ENCODE assay signal across 7 mouse cellular contexts in genomic region chr19:46044271-46044992, GRCm38 (mm10). TPM values are rescaled to one million over a fixed set of nuclear protein-coding genes. Genes with fewer than 3 reads are reported as not detected.
DNase-seq lines count a peak whose midpoint lies in the region; ATAC-seq and TF ChIP-seq lines count a peak whose summit lies in the region.

Gene Pprc1 (plus strand): TSS chr19:46044886.

- peak within 1 kb of the TSS; percentile 84 for H3K27ac ChIP-seq in ES-Bruce4 (ENCODE audit: insufficient read depth, low read length)
- H3K27ac ChIP-seq in embryonic facial prominence, embryonic 15.5 days (replicated peaks): peak within 1 kb of the TSS; percentile 100
- H3K27ac ChIP-seq in heart, embryonic 12.5 days (ENCODE audit: poor library complexity, severe bottlenecking): peak within 1 kb of the TSS; percentile 98
- H3K27ac ChIP-seq in kidney, embryonic 16.5 days (ENCODE audit: low read length): peak within 1 kb of the TSS; percentile 98

- ATAC-seq in embryonic facial prominence, embryonic 15.5 days (ENCODE audit: insufficient number of reproducible peaks, low FRiP score, low TSS enrichment, low read depth): 0 out of 2 replicates have a peak, but pooled peaks have one; percentile 0
- no peak for ATAC-seq in heart, embryonic 12.5 days (ENCODE audit: insufficient number of reproducible peaks, low FRiP score)
- ATAC-seq in kidney, embryonic 16.5 days (ENCODE audit: low FRiP score, low TSS enrichment): 0 out of 2 replicates have a peak, but pooled peaks have one; percentile 0

- no peaks in the 10 kb centered on the region for H3K9me3 ChIP-seq in ES-Bruce4 (replicated peaks; ENCODE audit: control insufficient read depth, insufficient read depth, low read length, poor library complexity, severe bottlenecking)
- no peaks in the 10 kb centered on the region for H3K9me3 ChIP-seq in embryonic facial prominence, embryonic 15.5 days (replicated peaks)
- H3K9me3 ChIP-seq in heart, embryonic 12.5 days (replicated peaks): no peaks in the 10 kb centered on the region
- H3K9me3 ChIP-seq in kidney, embryonic 16.5 days (ENCODE audit: low read length): no peaks in the 10 kb centered on the region

- DNase-seq in adrenal gland, adult (ENCODE audit: inconsistent age in 2 of 2, low spot score in 1 of 2): peak; percentile 62 to 86
- DNase-seq in lung, adult 2 months: peak; percentile 35
- DNase-seq in splenic B cell, adult 2 months (ENCODE audit: low read depth, low spot score): peak; percentile 39

- no peak for TF ChIP-seq EP300 in ES-Bruce4 (IDR thresholded peaks at IDR 0.05; ENCODE audit: insufficient read depth, low read depth, low read length)

- H3K4me2 ChIP-seq in embryonic facial prominence, embryonic 15.5 days (replicated peaks): peak within 1 kb of the TSS; percentile 84
- peak within 1 kb of the TSS; percentile 75 for H3K4me2 ChIP-seq in heart, embryonic 12.5 days
- peak within 1 kb of the TSS; percentile 93 for H3K4me2 ChIP-seq in kidney, embryonic 16.5 days (replicated peaks; ENCODE audit: low read depth, low read length)

- H3K36me3 ChIP-seq in ES-Bruce4 (ENCODE audit: control insufficient read depth, insufficient read depth, low read length, poor library complexity, severe bottlenecking): no peaks in the 10 kb centered on the region
- H3K36me3 ChIP-seq in embryonic facial prominence, embryonic 15.5 days: no peaks in the 10 kb centered on the region
- 0 out of 2 replicates have a peak, but pooled peaks cover 3% of the 10 kb centered on the region for H3K36me3 ChIP-seq in heart, embryonic 12.5 days
- no peaks in the 10 kb centered on the region for H3K36me3 ChIP-seq in kidney, embryonic 16.5 days (ENCODE audit: insufficient read depth, low read length)
- no peaks in the 10 kb centered on the region for H3K36me3 ChIP-seq in splenic B cell, adult 2 months (ENCODE audit: control insufficient read depth, insufficient read depth, low read length, poor library complexity, severe bottlenecking)

- peak within 1 kb of the TSS; percentile 95 for H3K4me3 ChIP-seq in ES-Bruce4 (ENCODE audit: low read depth, low read length)
- H3K4me3 ChIP-seq in embryonic facial prominence, embryonic 15.5 days (replicated peaks): peak within 1 kb of the TSS; percentile 72
- H3K4me3 ChIP-seq in heart, embryonic 12.5 days: peak within 1 kb of the TSS; percentile 94
- peak within 1 kb of the TSS; percentile 99 for H3K4me3 ChIP-seq in kidney, embryonic 16.5 days (ENCODE audit: low read length)
- H3K4me3 ChIP-seq in lung, adult 2 months (replicated peaks; ENCODE audit: extremely low read depth, low read depth, low read length): peak within 1 kb of the TSS; percentile 94

- no peak for TF ChIP-seq POLR2A in ES-Bruce4 (IDR thresholded peaks at IDR 0.05; ENCODE audit: insufficient read depth, low read length)
- no peak for TF ChIP-seq POLR2A in lung, adult 2 months (IDR thresholded peaks at IDR 0.05; ENCODE audit: borderline replicate concordance, extremely low read depth, low read depth, low read length)

- H3K27me3 ChIP-seq in ES-Bruce4 (ENCODE audit: control insufficient read depth, insufficient read depth, low read length, poor library complexity, severe bottlenecking): no peaks in the 10 kb centered on the region
- no peaks in the 10 kb centered on the region for H3K27me3 ChIP-seq in embryonic facial prominence, embryonic 15.5 days
- no peaks in the 10 kb centered on the region for H3K27me3 ChIP-seq in heart, embryonic 12.5 days (replicated peaks)
- no peaks in the 10 kb centered on the region for H3K27me3 ChIP-seq in kidney, embryonic 16.5 days (ENCODE audit: insufficient read depth, low read length)
- H3K27me3 ChIP-seq in splenic B cell, adult 2 months (ENCODE audit: control insufficient read depth, insufficient read depth, low read length, poor library complexity, severe bottlenecking): no peaks in the 10 kb centered on the region

- 0% methylated on average over 21 of the region's 34 CpGs for WGBS in embryonic facial prominence, embryonic 15.5 days
- WGBS in heart, embryonic 12.5 days: under 1% methylated on average over 34 of the region's 34 CpGs
- under 1% methylated on average over 21 of the region's 34 CpGs for WGBS in kidney, embryonic 16.5 days
- WGBS in lung, adult 2 months: under 1% methylated on average over 34 of the region's 34 CpGs

- peak within 1 kb of the TSS; percentile 99 for H3K9ac ChIP-seq in ES-Bruce4 (ENCODE audit: low read depth, poor library complexity, severe bottlenecking)
- peak within 1 kb of the TSS; percentile 96 for H3K9ac ChIP-seq in embryonic facial prominence, embryonic 15.5 days
- peak within 1 kb of the TSS; percentile 99 for H3K9ac ChIP-seq in heart, embryonic 12.5 days
- H3K9ac ChIP-seq in kidney, embryonic 16.5 days (replicated peaks; ENCODE audit: low read length): peak within 1 kb of the TSS; percentile 98

- H3K4me1 ChIP-seq in ES-Bruce4 (ENCODE audit: control insufficient read depth, insufficient read depth, low read length): peaks cover 9% of the 10 kb centered on the region
- peaks cover 63% of the 10 kb centered on the region for H3K4me1 ChIP-seq in embryonic facial prominence, embryonic 15.5 days
- H3K4me1 ChIP-seq in heart, embryonic 12.5 days (replicated peaks): peaks cover 61% of the 10 kb centered on the region
- peaks cover 66% of the 10 kb centered on the region for H3K4me1 ChIP-seq in kidney, embryonic 16.5 days (ENCODE audit: insufficient read depth, low read length)
- peaks cover 31% of the 10 kb centered on the region for H3K4me1 ChIP-seq in lung, adult 2 months (ENCODE audit: control insufficient read depth, insufficient read depth, low read length)

- no peak for TF ChIP-seq CTCF in ES-Bruce4 (IDR thresholded peaks at IDR 0.05; ENCODE audit: low read depth, low read length)
- no peak for TF ChIP-seq CTCF in lung, adult 2 months (IDR thresholded peaks at IDR 0.05; ENCODE audit: insufficient read depth, low read length)

RNA-seq across cellular contexts. Expression of gene Pprc1, which starts in this region (rescaled TPM):
- polyA plus RNA-seq in ES-Bruce4 (2011; ENCODE audit: insufficient read depth, insufficient read length, low read depth, missing spikeins): 114 and 141 TPM in 2 replicates
- 37.0 and 38.3 TPM in 2 replicates for polyA plus RNA-seq in embryonic facial prominence, embryonic 15.5 days (2015; fragmentation: Nextera tagmentation; extraction: Ambion mirVana)
- polyA plus RNA-seq in heart, embryonic 12.5 days (2016; fragmentation: Nextera tagmentation; extraction: Ambion mirVana): 30.6 and 37.9 TPM in 2 replicates
- 34.2 and 36.2 TPM in 2 replicates for polyA plus RNA-seq in kidney, embryonic 16.5 days (2015; fragmentation: Nextera tagmentation; extraction: Ambion mirVana)
- 18.3 and 19.3 TPM in 2 replicates for polyA plus RNA-seq in lung, adult 2 months (2012; rRNA removed)
